Mouse (Mus musculus) liver, embryonic 12.5 days (tissue): ENCODE data around the gene Arhgdia. TPM values are rescaled to one million over a fixed set of nuclear protein-coding genes. Genes with fewer than 3 reads are reported as not detected.
"Not testable (repeated sequence)": the region's sequence is repeated elsewhere in the genome, so short reads cannot be mapped to it uniquely, and the experiment has no call there.

Experiments used
- ATAC-seq: fragments of 200-750 bp; cut with Nextera tagmentation; 2 replicates; pipeline ENCODE4 v1.8.0; 2017; ENCODE audit warnings: moderate number of reproducible peaks, mild to moderate bottlenecking, moderate library complexity
- H3K27ac ChIP-seq: fragments of 300-500 bp; sonication (generic); 2 replicates; pipeline ENCODE4 v1.5.1; 2016; ENCODE audit warnings: mild to moderate bottlenecking
- H3K27me3 ChIP-seq: fragments of 300-500 bp; sonication (generic); replicated peaks from 2 replicates; pipeline ENCODE4 v1.6.1; 2016; ENCODE audit warnings: mild to moderate bottlenecking, moderate library complexity
- H3K36me3 ChIP-seq: fragments of 300-500 bp; sonication (generic); 2 replicates; pipeline ENCODE4 v1.6.1; 2016; ENCODE audit warnings: mild to moderate bottlenecking, moderate library complexity
- H3K4me1 ChIP-seq: fragments of 300-500 bp; sonication (generic); 2 replicates; pipeline ENCODE4 v1.6.1; 2016
- H3K4me2 ChIP-seq: fragments of 300-500 bp; sonication (generic); 2 replicates; pipeline ENCODE4 v1.6.1; 2016; ENCODE audit warnings: mild to moderate bottlenecking, moderate library complexity
- H3K4me3 ChIP-seq: fragments of 300-500 bp; sonication (generic); 2 replicates; pipeline ENCODE4 v1.5.1; 2016; ENCODE audit warnings: mild to moderate bottlenecking, moderate library complexity
- H3K9ac ChIP-seq: fragments of 300-500 bp; sonication (generic); 2 replicates; pipeline ENCODE4 v1.6.1; 2016; ENCODE audit warnings: mild to moderate bottlenecking, moderate library complexity
- H3K9me3 ChIP-seq: fragments of 300-500 bp; sonication (generic); replicated peaks from 2 replicates; pipeline ENCODE4 v1.6.1; 2016; ENCODE audit warnings: mild to moderate bottlenecking, moderate library complexity
- WGBS: fragments of 180-500 bp; shearing (Covaris S2); methylation state at CpG from one replicate; pipeline ENCODE4 v1.1.7; 2016; ENCODE audit not compliant: insufficient replicate concordance; 5-methylcytosine and 5-hydroxymethylcytosine counted together
- polyA plus RNA-seq: library from polyadenylated mRNA; unstranded; fragments of >200 nt; fragmentation: Nextera tagmentation; extraction: Ambion mirVana; gene quantifications from 2 replicates; pipeline ENCODE4 v1.2.1, GENCODE M21; 2016

The Arhgdia gene
- polyA plus RNA-seq, 1 experiment from 2014 or later: 356 TPM

- WGBS: 75% methylated on average over 2 of the region's 2 CpGs
- ATAC-seq, H3K27me3 ChIP-seq, H3K9ac ChIP-seq, H3K4me2 ChIP-seq, H3K27ac ChIP-seq, H3K9me3 ChIP-seq, H3K4me3 ChIP-seq: not testable (repeated sequence)
- Histone ChIP-seq H3K36me3 (peaks cover 76% of the 10 kb centered on the region), H3K4me1 (peaks cover 39% of the 10 kb centered on the region)
Observed at GRCm38 (mm10) chr11:120582982-120583293, 1.5 kb upstream of the Arhgdia start.

GRCm38 (mm10) chr11:120582268-120582981 is 1.0 kb upstream of the Arhgdia start:
- H3K4me3 ChIP-seq: peak overlapping the region; percentile 87
- H3K9ac ChIP-seq: peak overlapping the region; percentile 89
- peak overlapping the region; percentile 98 for H3K4me2 ChIP-seq
- H3K4me1 ChIP-seq: peaks cover 39% of the 10 kb centered on the region
- no peak for ATAC-seq
- H3K36me3 ChIP-seq: peaks cover 76% of the 10 kb centered on the region
- WGBS: 60% methylated on average over 8 of the region's 8 CpGs
- peak overlapping the region; percentile 93 for H3K27ac ChIP-seq
- no peaks in the 10 kb centered on the region for H3K9me3 ChIP-seq
- no peaks in the 10 kb centered on the region for H3K27me3 ChIP-seq

GRCm38 (mm10) chr11:120580871-120581331 is 523 bp downstream of the Arhgdia start:
- no peaks in the 10 kb centered on the region for H3K27me3 ChIP-seq
- WGBS: under 1% methylated on average over 43 of the region's 44 CpGs
- peak overlapping the region; percentile 89 for H3K9ac ChIP-seq
- H3K27ac ChIP-seq: peak overlapping the region; percentile 93
- peaks cover 48% of the 10 kb centered on the region for H3K4me1 ChIP-seq
- ATAC-seq: peak; percentile 68
- H3K9me3 ChIP-seq: no peaks in the 10 kb centered on the region
- peaks cover 71% of the 10 kb centered on the region for H3K36me3 ChIP-seq
- H3K4me2 ChIP-seq: peak overlapping the region; percentile 98
- H3K4me3 ChIP-seq: peak overlapping the region; percentile 87

- no peaks in the 10 kb centered on the region for H3K27me3 ChIP-seq
- peak overlapping the region; percentile 87 for H3K4me3 ChIP-seq
- peak overlapping the region; percentile 98 for H3K4me2 ChIP-seq
- H3K9me3 ChIP-seq: no peaks in the 10 kb centered on the region
- H3K27ac ChIP-seq: peak overlapping the region; percentile 93
- H3K4me1 ChIP-seq: peaks cover 52% of the 10 kb centered on the region
- peak overlapping the region; percentile 89 for H3K9ac ChIP-seq
- WGBS: 45% methylated on average over 7 of the region's 7 CpGs
- peaks cover 63% of the 10 kb centered on the region for H3K36me3 ChIP-seq
- ATAC-seq: no peak
Observed at GRCm38 (mm10) chr11:120580190-120580589, 1.2 kb downstream of the Arhgdia start.

GRCm38 (mm10) chr11:120579316-120580107 is 1.9 kb downstream of the Arhgdia start:
- peak overlapping the region; percentile 93 for H3K27ac ChIP-seq
- no peak for ATAC-seq
- H3K27me3 ChIP-seq: no peaks in the 10 kb centered on the region
- H3K9me3 ChIP-seq: no peaks in the 10 kb centered on the region
- H3K4me3 ChIP-seq: peak overlapping the region; percentile 87
- WGBS: 60% methylated on average over 15 of the region's 15 CpGs
- peak overlapping the region; percentile 98 for H3K4me2 ChIP-seq
- 0 out of 2 replicates have a peak overlapping the region, but pooled peaks have one; percentile 23 for H3K9ac ChIP-seq
- H3K4me1 ChIP-seq: peaks cover 57% of the 10 kb centered on the region
- peaks cover 57% of the 10 kb centered on the region for H3K36me3 ChIP-seq

- no peak for ATAC-seq
- H3K9me3 ChIP-seq: no peaks in the 10 kb centered on the region
- WGBS: 86% methylated on average over 10 of the region's 11 CpGs
- H3K4me2 ChIP-seq: 0 out of 2 replicates have a peak overlapping the region, but pooled peaks have one; percentile 98
- H3K27ac ChIP-seq: peak overlapping the region; percentile 45; the same call in 1 of the 2 replicates
- H3K27me3 ChIP-seq: no peaks in the 10 kb centered on the region
- H3K36me3 ChIP-seq: peaks cover 49% of the 10 kb centered on the region
- peaks cover 62% of the 10 kb centered on the region for H3K4me1 ChIP-seq
- 0 out of 2 replicates have a peak overlapping the region, but pooled peaks have one; percentile 23 for H3K9ac ChIP-seq
- H3K4me3 ChIP-seq: no peak overlapping the region
Observed at GRCm38 (mm10) chr11:120578694-120579243, 2.7 kb downstream of the Arhgdia start.

GRCm38 (mm10) chr11:120578024-120578693 is 3.3 kb downstream of the Arhgdia start:
- H3K4me1 ChIP-seq: peaks cover 62% of the 10 kb centered on the region
- H3K9ac ChIP-seq: no peak overlapping the region
- H3K4me3 ChIP-seq: no peak overlapping the region
- peak overlapping the region; percentile 67 for H3K27ac ChIP-seq
- H3K9me3 ChIP-seq: no peaks in the 10 kb centered on the region
- 79% methylated on average over 10 of the region's 10 CpGs for WGBS
- no peak for ATAC-seq
- no peak overlapping the region for H3K4me2 ChIP-seq
- H3K36me3 ChIP-seq: peaks cover 43% of the 10 kb centered on the region
- no peaks in the 10 kb centered on the region for H3K27me3 ChIP-seq

- WGBS: 79% methylated on average over 7 of the region's 7 CpGs
- H3K36me3 ChIP-seq: peaks cover 40% of the 10 kb centered on the region
- H3K9me3 ChIP-seq: no peaks in the 10 kb centered on the region
- H3K4me3 ChIP-seq: no peak overlapping the region
- H3K4me2 ChIP-seq: no peak overlapping the region
- no peaks in the 10 kb centered on the region for H3K27me3 ChIP-seq
- peaks cover 60% of the 10 kb centered on the region for H3K4me1 ChIP-seq
- ATAC-seq: no peak
- peak overlapping the region; percentile 67 for H3K27ac ChIP-seq
- no peak overlapping the region for H3K9ac ChIP-seq
Observed at GRCm38 (mm10) chr11:120577211-120578023, 4.0 kb downstream of the Arhgdia start.

- no peaks in the 10 kb centered on the region for H3K27me3 ChIP-seq
- WGBS: 80% methylated on average over 3 of the region's 3 CpGs
Observed at GRCm38 (mm10) chr11:120576365-120576981, 5.0 kb downstream of the Arhgdia start.

GRCm38 (mm10) chr11:120575940-120576339 is 5.5 kb downstream of the Arhgdia start:
- Histone ChIP-seq H3K27me3 (no peaks in the 10 kb centered on the region), H3K36me3 (peaks cover 46% of the 10 kb centered on the region), H3K4me1 (peaks cover 66% of the 10 kb centered on the region), H3K4me3 (no peak overlapping the region), H3K4me2 (no peak overlapping the region), H3K27ac (peak overlapping the region; percentile 67), H3K9me3 (no peaks in the 10 kb centered on the region), H3K9ac (no peak overlapping the region)
- no peak for ATAC-seq

More at GRCm38 (mm10) chr11:120576365-120576981, 5.0 kb downstream of the Arhgdia start:
- no peak for ATAC-seq
- Histone ChIP-seq H3K9ac (no peak overlapping the region), H3K9me3 (no peaks in the 10 kb centered on the region), H3K4me1 (peaks cover 60% of the 10 kb centered on the region), H3K36me3 (peaks cover 40% of the 10 kb centered on the region), H3K4me3 (no peak overlapping the region), H3K4me2 (no peak overlapping the region), H3K27ac (peak overlapping the region; percentile 67)
